Mouse (Mus musculus) mouse embryonic stem cell (cell line): ENCODE measurements around the gene Chst11.

Experiments
- in situ Hi-C, 2 experiments: fragments of 300-500 bp; cut with MboI; formaldehyde crosslinking; loops; 1 replicate in 1 of 2; 3 replicates in 1 of 2; pipeline ENCODE4 v1.14.3; 2019 to 2020; ENCODE audit warnings: low sequenced_read_pairs in 2 of 2, low pct_unique_long_range_greater_than_20kb in 1 of 2, mixed read lengths in 1 of 2; ENCODE audit not compliant: unreplicated experiment in 1 of 2

Gene Chst11

GRCm38 (mm10) chr10:83149342-83150178 is 164.3 kb downstream of the Chst11 start:
- in situ Hi-C loops = no loop called here

GRCm38 (mm10) chr10:83150587-83150986 is 165.3 kb downstream of the Chst11 start:
- in situ Hi-C loops = no loop called here

- in situ Hi-C loops = no loop called here
Observed at GRCm38 (mm10) chr10:83151362-83151761, 166.1 kb downstream of the Chst11 start.

GRCm38 (mm10) chr10:83151896-83152685 is 166.8 kb downstream of the Chst11 start:
- in situ Hi-C loops = no loop called here

GRCm38 (mm10) chr10:83152723-83153122 is 167.4 kb downstream of the Chst11 start:
- in situ Hi-C loops = no loop called here

GRCm38 (mm10) chr10:83153374-83153773 is 168.1 kb downstream of the Chst11 start:
- in situ Hi-C loops = no loop called here

- in situ Hi-C loops = no loop called here
Observed at GRCm38 (mm10) chr10:83153887-83154286, 168.6 kb downstream of the Chst11 start.

- in situ Hi-C loops = no loop called here
Observed at GRCm38 (mm10) chr10:83157289-83157688, 172.0 kb downstream of the Chst11 start.

GRCm38 (mm10) chr10:83158322-83158721 is 173.0 kb downstream of the Chst11 start:
- in situ Hi-C loops = no loop called here

GRCm38 (mm10) chr10:83159229-83159628 is 173.9 kb downstream of the Chst11 start:
- in situ Hi-C loops = no loop called here

- in situ Hi-C loops = no loop called here
Observed at GRCm38 (mm10) chr10:83161656-83162365, 176.5 kb downstream of the Chst11 start.

- in situ Hi-C loops = no loop called here
Observed at GRCm38 (mm10) chr10:83163946-83164345, 178.6 kb downstream of the Chst11 start.

- in situ Hi-C loops = no loop called here
Observed at GRCm38 (mm10) chr10:83164901-83165435, 179.7 kb downstream of the Chst11 start.

- in situ Hi-C loops = no loop called here
Observed at GRCm38 (mm10) chr10:83165521-83166243, 180.4 kb downstream of the Chst11 start.

- in situ Hi-C loops = no loop called here
Observed at GRCm38 (mm10) chr10:83166272-83166671, 181.0 kb downstream of the Chst11 start.

GRCm38 (mm10) chr10:83167492-83167891 is 182.2 kb downstream of the Chst11 start:
- in situ Hi-C loops = no loop called here

- in situ Hi-C loops = no loop called here
Observed at GRCm38 (mm10) chr10:83168303-83169056, 183.2 kb downstream of the Chst11 start.

GRCm38 (mm10) chr10:83169554-83169953 is 184.3 kb downstream of the Chst11 start:
- in situ Hi-C loops = no loop called here
